Mouse (Mus musculus) liver, embryonic 16.5 days (tissue): ENCODE measurements at regions not wholly inside any gene's neighbourhood (a gene's known extent, or its start where the extent isn't known, plus 50 kb on each side); places are given as distances from the start of the nearest gene placed in this dataset.

Experiments
- ATAC-seq: fragments of 200-750 bp; cut with Nextera tagmentation; 2 replicates; pipeline ENCODE4 v1.8.0; 2017; ENCODE audit warnings: low read depth, mild to moderate bottlenecking, moderate number of reproducible peaks, moderate library complexity
- H3K27ac ChIP-seq: fragments of 300-500 bp; sonication (generic); 2 replicates; pipeline ENCODE4 v1.5.1; 2014; ENCODE audit warnings: mild to moderate bottlenecking, low read length
- H3K27me3 ChIP-seq: fragments of 300-500 bp; sonication (generic); 2 replicates; pipeline ENCODE4 v1.6.1; 2014; ENCODE audit warnings: low read depth, low read length, mixed read lengths; ENCODE audit not compliant: control insufficient read depth, insufficient read depth
- H3K36me3 ChIP-seq: fragments of 300-500 bp; sonication (generic); 2 replicates; pipeline ENCODE4 v1.6.1; 2014; ENCODE audit warnings: mild to moderate bottlenecking; ENCODE audit not compliant: control insufficient read depth, insufficient read depth
- H3K4me1 ChIP-seq: fragments of 300-500 bp; sonication (generic); 2 replicates; pipeline ENCODE4 v1.6.1; 2014; ENCODE audit warnings: low read depth, low read length, mixed read lengths; ENCODE audit not compliant: control insufficient read depth
- H3K4me2 ChIP-seq: fragments of 300-500 bp; sonication (generic); 2 replicates; pipeline ENCODE4 v1.6.1; 2014; ENCODE audit warnings: low read depth, low read length, mixed read lengths
- H3K4me3 ChIP-seq: fragments of 300-500 bp; sonication (generic); 2 replicates; pipeline ENCODE4 v1.5.1; 2014; ENCODE audit warnings: low read depth, mild to moderate bottlenecking, low read length
- H3K9ac ChIP-seq: fragments of 300-500 bp; sonication (generic); 2 replicates; pipeline ENCODE4 v1.6.1; 2014; ENCODE audit warnings: low read depth, low read length
- H3K9me3 ChIP-seq: fragments of 300-500 bp; sonication (generic); replicated peaks from 2 replicates; pipeline ENCODE4 v1.6.1; 2016; ENCODE audit warnings: low read length; ENCODE audit not compliant: control insufficient read depth
- WGBS: fragments of 180-500 bp; shearing (Covaris S2); extraction: QIAGEN DNeasy Blood & Tissue Kit; methylation state at CpG from one replicate; pipeline ENCODE4 v1.1.7; 2014; ENCODE audit not compliant: insufficient replicate concordance; 5-methylcytosine and 5-hydroxymethylcytosine counted together

DNA sequence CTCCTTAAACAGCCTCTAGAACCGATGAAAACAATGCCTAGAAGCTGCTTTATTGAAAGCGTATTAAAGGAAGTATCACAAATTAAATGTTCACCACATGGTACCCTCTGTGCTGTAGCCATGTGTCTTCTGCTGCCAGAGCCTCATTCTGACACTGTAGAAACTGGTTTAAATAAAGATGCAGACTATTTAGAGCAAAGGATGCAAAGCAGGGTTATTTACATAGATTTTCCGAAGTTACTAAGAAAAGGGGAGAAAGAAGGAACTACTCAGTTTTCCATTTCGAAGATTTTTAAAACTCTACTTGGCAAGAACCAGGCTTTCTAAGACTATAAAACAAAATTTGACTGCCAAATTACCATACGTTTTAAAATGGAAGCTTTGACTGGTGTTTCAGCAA, 226.5 kb downstream of the Tle4 start:
- Histone ChIP-seq H3K9me3 (no peaks in the 10 kb centered on the region), H3K27me3 (no peaks in the 10 kb centered on the region), H3K27ac (no peak overlapping the region), H3K4me1 (no peaks in the 10 kb centered on the region), H3K4me2 (no peak overlapping the region), H3K36me3 (no peaks in the 10 kb centered on the region), H3K9ac (no peak overlapping the region), H3K4me3 (no peak overlapping the region)
- ATAC-seq: no peak
- WGBS: 58% methylated on average over 5 of the region's 5 CpGs

DNA sequence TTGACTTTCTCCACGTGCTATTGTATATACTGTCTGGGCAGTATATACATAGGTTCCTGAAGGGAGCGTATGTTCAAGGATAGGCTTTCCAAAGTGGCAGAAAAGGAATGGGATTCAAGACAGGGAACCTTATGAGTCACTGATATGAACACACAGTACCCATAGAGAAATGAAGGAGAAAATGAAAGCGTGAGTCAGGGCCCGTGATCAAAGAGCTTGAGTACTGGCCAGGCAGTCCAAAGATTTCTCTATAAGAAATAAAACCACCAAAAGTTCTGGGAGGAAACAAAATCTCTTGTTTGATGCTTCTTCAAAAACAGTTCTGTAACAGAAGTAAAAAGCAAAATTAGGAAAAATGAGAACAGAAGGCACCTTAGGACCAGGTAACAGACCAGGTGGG, 223.9 kb downstream of the Tle4 start:
- WGBS: 72% methylated on average over 4 of the region's 4 CpGs
- Histone ChIP-seq H3K27ac (no peak overlapping the region), H3K27me3 (no peaks in the 10 kb centered on the region), H3K36me3 (no peaks in the 10 kb centered on the region), H3K9me3 (no peaks in the 10 kb centered on the region), H3K9ac (no peak overlapping the region), H3K4me2 (no peak overlapping the region), H3K4me1 (no peaks in the 10 kb centered on the region), H3K4me3 (no peak overlapping the region)
- ATAC-seq: no peak

DNA sequence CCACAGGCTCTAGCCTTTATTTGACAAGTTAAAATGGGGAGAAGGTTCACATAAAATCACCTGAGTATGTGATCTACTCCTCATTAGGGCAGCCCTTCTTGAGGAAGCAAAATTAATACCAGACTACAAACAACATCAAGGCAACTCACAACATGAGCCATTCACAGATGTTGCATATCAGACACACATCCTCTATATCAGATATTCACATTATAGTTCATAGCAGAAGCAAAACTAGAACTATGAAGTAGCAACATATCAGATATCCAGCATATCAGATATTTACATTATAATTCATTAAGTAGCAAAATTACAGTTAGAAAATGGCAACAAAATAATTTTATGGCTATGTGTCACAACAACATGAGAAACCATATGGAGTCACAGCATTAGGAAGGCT, 217.0 kb downstream of the Tle4 start:
- Histone ChIP-seq H3K36me3 (no peaks in the 10 kb centered on the region), H3K9me3 (no peaks in the 10 kb centered on the region), H3K27me3 (no peaks in the 10 kb centered on the region), H3K9ac (no peak overlapping the region), H3K4me3 (no peak overlapping the region), H3K27ac (no peak overlapping the region), H3K4me2 (no peak overlapping the region), H3K4me1 (no peaks in the 10 kb centered on the region)
- no peak for ATAC-seq

DNA sequence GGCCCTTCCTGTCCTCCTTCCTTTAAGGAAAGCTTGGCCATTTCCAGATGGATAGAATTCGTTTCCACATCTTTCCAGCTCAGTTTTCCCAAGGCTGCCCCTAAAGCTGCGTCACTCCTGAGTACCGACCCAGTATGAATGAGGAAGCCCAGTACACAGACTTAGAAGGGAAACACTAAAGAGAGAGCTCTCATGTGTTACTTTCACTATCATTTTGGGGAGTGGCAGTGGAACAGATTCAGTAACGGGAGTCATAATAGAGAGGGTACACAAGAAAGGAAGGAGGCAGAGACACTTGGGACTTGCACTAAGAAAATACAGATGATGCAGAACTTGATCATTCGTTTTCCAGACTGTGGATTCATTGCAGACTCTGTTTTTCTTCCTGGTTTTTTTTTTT, 210.1 kb downstream of the Tle4 start:
- 42% methylated on average over 5 of the region's 5 CpGs for WGBS
- H3K36me3 ChIP-seq: no peaks in the 10 kb centered on the region
- H3K27me3 ChIP-seq: no peaks in the 10 kb centered on the region
- no peaks in the 10 kb centered on the region for H3K4me1 ChIP-seq
- no peaks in the 10 kb centered on the region for H3K9me3 ChIP-seq
- ATAC-seq: no peak
- H3K4me2 ChIP-seq: no peak overlapping the region
- H3K9ac ChIP-seq: no peak overlapping the region
- no peak overlapping the region for H3K27ac ChIP-seq
- H3K4me3 ChIP-seq: no peak overlapping the region

DNA sequence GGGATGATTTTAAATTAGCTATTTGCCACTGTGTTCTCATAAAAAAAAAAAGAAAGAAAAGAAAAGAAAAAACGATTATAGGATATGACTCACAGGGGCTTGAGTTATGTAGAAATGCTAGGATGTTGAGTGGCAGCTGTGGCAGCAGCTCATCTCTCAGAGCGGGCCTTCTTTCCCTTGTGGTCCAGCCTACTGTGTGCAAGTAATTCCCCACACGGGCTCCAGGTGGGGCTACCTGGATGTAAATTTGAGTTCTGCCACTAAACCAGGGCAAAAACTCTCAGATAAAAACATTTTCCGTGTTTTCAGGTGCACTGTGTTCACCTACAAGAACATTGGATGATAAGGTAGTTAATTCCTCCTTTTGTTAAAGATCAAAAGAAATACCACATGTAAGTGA, 209.3 kb downstream of the Tle4 start:
- no peak overlapping the region for H3K4me2 ChIP-seq
- H3K27ac ChIP-seq: no peak overlapping the region
- H3K9me3 ChIP-seq: no peaks in the 10 kb centered on the region
- H3K9ac ChIP-seq: no peak overlapping the region
- H3K27me3 ChIP-seq: no peaks in the 10 kb centered on the region
- H3K4me1 ChIP-seq: no peaks in the 10 kb centered on the region
- H3K36me3 ChIP-seq: no peaks in the 10 kb centered on the region
- WGBS: 23% methylated on average over 4 of the region's 4 CpGs
- ATAC-seq: no peak
- no peak overlapping the region for H3K4me3 ChIP-seq

DNA sequence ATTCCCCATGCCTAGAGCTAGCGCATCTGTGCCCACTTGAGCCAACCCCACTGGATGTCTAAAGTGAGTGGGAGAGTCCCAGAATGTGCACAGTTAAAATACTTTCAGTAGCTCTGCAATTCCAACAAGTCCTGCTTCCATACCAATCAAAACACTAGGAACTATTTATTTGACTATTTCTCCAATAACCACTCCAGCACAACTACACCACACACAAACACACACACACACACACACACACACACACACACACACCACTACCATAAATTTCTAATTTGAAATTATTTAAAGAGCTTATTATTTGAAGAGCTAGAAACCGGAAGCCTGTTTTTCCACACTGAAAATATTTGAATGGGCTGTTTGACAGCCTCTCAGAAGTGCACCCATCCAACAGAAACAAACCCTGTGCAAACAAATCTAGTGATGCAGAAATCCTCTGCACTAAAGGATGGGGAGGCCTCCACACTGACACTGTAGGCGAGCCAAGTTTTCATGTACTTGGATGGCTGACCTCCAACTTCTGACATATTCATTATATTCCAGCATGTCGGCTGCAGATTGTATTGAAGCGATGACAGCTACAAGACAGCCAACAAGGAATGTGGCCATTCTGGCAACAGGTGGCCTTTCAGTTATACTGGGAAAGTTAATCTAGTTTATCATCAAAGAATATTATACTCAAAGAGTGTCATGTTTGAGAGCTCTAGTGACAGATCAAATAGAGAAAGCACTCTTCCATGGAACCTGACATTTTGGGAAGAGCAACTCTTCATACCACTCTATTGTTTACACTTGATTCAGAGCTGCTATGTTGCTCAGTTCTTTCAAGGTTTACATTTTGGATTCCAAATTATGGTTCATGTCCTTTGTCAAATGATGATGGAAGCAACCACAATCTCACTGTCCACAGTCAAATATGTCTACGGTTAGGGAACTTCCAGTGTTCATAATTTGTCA, 207.7 kb downstream of the Tle4 start:
- no peak overlapping the region for H3K4me3 ChIP-seq
- no peaks in the 10 kb centered on the region for H3K9me3 ChIP-seq
- no peak overlapping the region for H3K4me2 ChIP-seq
- H3K9ac ChIP-seq: no peak overlapping the region
- no peaks in the 10 kb centered on the region for H3K36me3 ChIP-seq
- H3K27ac ChIP-seq: no peak overlapping the region
- H3K27me3 ChIP-seq: no peaks in the 10 kb centered on the region
- H3K4me1 ChIP-seq: no peaks in the 10 kb centered on the region
- 67% methylated on average over 6 of the region's 6 CpGs for WGBS
- no peak for ATAC-seq

DNA sequence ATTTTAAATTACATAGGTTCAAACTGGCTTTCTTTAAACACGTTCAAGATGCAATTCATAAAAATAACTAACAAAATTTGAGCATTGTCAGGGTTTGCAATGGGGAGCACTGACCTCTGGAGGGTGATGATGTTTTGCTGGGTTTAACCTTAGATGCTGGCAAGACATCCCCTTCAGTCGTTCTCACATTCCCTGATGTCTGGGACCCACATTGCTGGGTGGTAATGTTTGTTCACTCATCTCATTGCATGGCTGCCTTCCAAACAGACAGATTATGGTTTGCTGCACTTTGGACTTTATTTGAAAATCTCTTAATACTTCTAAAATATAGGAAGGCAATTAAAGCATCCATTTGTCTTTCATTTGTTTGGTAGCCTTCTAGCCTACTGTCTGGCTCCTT, 206.9 kb downstream of the Tle4 start:
- no peaks in the 10 kb centered on the region for H3K4me1 ChIP-seq
- no peak for ATAC-seq
- 33% methylated on average over 2 of the region's 2 CpGs for WGBS
- no peaks in the 10 kb centered on the region for H3K9me3 ChIP-seq
- no peak overlapping the region for H3K9ac ChIP-seq
- no peaks in the 10 kb centered on the region for H3K36me3 ChIP-seq
- H3K4me2 ChIP-seq: no peak overlapping the region
- no peak overlapping the region for H3K4me3 ChIP-seq
- no peak overlapping the region for H3K27ac ChIP-seq
- no peaks in the 10 kb centered on the region for H3K27me3 ChIP-seq
